Mouse (Mus musculus) cerebellum, adult 11 months (tissue): ENCODE measurements around the gene Psmd13.
"Not testable (repeated sequence)": the region's sequence is repeated elsewhere in the genome, so short reads cannot be mapped to it uniquely, and the experiment has no call there.

Experiments used
- DNase-seq: peaks from one replicate; pipeline ENCODE4 v3.0.0; 2022

Psmd13 gene

GRCm38 (mm10) chr7:140856785-140857549 lies 24.8 kb upstream of the Psmd13 start, which contains the start of gene Ric8a:
Gene Ric8a (plus strand): TSS chr7:140856957.
- peak; percentile 81 for DNase-seq

DNA sequence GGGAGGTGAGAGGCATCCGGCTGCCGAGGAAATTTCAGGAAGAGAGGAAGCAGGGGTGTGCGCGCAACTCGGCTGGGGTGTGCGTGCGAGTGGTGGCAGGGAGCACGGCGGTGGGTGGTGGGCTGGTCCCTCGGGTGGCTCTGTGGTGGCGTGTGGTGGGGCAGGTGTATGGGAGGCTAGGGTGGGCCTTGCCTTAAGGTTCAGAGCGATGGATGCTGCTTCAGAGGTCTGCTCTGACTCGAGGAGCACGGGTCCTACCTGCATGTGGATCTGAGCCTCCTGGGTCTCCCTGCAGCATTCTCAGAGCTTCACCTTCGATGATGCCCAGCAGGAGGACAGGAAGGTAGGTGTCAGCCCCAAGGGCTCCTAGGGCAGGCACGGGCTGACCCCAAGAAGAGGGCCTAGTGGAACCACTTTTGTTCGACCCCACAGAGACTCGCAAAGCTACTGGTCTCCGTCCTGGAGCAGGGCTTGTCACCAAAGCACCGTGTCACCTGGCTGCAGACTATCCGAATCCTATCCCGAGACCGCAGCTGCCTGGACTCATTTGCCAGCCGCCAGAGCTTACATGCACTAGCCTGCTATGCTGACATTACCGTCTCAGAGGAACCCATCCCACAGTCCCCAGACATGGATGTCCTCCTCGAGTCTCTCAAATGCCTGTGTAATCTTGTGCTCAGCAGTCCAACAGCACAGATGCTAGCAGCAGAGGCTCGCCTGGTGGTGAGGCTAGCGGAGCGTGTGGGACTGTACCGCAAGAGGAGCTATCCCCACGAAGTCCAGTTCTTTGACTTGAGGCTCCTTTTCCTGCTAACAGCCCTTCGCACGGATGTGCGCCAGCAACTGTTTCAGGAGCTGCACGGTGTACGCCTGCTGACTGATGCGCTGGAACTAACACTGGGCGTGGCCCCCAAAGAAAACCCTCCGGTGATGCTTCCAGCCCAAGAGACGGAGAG lies 23.9 kb upstream of the Psmd13 start, which contains the start of gene Bet1l:
Gene Bet1l, minus strand, starts transcription at position 28 of the 956 bp plus-strand sequence.
- no peak for DNase-seq

GRCm38 (mm10) chr7:140858746-140859145 lies 23.0 kb upstream of the Psmd13 start:
- no peak for DNase-seq

DNA sequence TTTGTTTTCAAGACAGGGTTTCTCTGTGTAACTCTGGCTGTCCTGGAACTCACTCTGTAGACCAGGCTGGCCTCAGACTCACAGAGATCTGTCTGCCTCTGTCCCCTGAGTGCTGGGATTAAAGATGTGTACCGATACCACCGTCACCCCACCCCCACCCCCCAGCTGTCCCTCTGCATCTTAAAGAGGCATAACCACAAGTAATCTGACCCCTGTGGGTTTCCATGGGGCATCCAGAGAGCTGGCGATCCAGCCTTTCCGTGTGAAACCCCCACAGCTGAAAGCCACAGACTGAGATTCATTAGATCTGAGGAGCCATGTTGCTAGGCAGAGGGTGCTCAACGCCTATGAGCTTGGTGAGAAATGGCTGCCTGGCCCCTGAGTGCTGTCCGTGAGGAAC lies 21.8 kb upstream of the Psmd13 start:
- no peak for DNase-seq

DNA sequence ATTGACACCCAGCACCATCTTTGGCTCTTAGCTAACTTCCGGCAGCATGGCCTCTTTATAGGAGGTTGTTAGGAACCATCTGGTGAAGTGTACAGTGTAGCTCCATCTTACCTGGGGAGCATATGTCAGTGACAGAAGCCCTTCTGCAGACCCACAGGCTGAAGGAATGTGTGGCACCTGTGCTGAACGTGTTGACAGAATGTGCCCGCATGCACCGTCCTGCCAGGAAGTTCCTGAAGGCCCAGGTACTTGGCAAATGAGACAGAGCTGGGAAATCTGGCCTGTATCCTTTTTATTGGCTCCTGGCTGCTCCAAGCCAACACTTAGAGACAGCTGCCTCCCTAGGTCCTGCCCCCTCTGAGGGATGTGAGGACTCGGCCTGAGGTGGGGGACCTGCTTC lies 21.0 kb upstream of the Psmd13 start:
- no peak for DNase-seq

DNA sequence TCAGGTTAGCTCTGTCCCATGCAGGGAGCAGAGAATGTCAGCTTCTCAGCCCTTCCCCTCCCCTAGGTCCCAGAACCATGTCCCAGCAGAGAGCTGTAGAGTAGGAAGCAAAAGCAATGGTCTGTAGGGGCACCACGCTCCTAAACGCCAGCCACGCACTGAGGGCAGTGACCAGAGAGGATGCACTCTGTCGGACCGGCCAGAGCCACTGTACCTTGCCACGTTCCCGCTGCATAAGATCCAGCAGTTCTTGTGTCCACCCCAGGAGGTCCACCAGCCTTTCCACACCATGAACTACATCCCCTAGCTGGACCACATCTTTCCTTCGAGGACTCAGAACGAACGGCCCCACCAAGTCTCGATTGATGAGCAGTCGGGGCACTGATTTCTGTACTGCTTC lies 17.0 kb upstream of the Psmd13 start:
- no peak for DNase-seq

- DNase-seq = no peak
Measured at GRCm38 (mm10) chr7:140874224-140874623, 7.5 kb upstream of the Psmd13 start.

GRCm38 (mm10) chr7:140877364-140877763 lies 4.4 kb upstream of the Psmd13 start:
- no peak for DNase-seq

DNA sequence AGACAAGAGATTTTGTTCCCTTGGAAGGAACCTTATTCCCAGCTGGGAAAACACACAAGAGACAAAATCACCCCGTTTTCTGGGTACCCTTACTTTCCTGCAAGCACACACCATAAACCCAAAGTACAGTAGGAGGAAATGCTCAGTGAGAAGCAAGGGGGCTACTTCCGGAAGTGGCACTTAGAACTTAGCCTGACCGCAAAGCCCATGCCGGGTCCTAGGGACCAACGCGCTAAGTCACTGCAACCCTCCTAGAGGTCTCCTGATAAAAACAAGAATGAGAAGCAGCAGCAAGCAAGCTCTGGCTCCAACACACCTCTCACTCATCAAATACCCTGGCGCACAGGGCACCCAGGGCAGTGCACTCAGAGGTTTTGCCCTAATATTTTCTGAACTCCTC lies 2.4 kb upstream of the Psmd13 start:
- DNase-seq = no peak

DNA sequence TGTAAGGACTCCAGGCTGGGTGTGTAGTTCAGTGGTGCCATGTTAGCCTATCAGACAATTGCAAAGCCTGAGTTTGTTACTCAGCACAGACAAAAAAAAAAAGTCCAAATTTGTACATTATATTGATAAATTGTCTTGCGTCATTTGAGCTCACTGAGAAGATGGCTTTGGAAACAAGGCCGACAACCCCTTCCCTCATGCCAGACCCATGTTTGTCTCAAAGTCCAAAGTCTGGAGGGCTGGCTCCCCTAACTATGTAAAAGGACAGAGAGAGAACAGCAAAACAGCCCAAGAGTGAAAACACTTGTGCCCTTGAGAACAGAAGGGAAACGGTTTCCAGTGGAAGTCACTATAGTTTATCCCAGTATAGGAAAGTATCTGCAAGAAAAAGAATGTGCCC lies 1.3 kb upstream of the Psmd13 start:
- DNase-seq = no peak

DNA sequence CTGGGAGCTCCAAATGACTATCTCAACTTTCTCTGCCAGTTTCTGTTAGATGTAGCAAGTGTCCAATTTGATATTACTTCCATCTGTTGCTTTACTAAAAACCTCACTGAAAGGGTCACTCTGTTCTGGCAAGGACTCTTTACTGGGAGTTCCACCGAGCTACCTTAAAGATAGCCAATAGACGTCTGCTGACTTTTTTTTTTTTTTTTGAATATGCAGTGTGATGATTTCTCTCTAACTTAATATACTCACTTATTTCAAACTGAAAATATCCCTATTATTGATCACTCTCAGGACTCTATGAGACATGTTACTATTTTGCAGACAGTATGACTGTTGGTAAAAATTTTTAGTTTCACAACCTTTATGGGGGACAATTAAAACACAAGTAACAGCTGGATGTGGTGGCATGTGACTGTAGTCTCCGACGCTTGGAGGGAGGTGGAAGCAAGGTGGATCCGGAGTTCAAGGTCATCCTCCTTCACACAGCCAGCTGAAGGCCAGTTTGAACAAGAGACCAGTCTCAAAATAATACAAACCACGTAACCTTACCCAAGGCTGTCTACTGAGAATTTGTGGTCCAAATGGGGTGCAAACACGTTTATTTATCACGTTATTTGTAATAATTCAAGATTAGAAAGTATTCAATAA lies 778 bp upstream of the Psmd13 start:
- no peak for DNase-seq

GRCm38 (mm10) chr7:140882469-140882803 lies 668 bp downstream of the Psmd13 start:
- DNase-seq = no peak

DNA sequence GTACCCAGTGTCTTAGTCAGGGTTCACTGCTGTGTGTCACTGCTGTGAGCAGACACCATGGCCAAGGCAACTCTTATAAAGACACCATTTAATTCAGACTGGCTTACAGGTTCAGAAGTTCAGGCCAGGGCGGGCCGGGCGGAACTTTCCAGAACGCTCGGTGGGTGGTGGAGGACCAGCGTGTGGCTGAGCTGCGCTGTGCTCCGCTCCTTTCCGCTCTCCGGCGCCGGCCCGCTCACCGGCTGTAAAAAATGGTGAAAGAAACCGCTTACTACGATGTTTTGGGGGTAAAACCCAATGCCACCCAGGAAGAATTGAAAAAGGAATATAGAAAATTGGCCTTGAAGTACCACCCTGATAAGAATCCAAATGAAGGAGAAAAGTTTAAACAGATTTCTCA lies 8.9 kb downstream of the Psmd13 start:
- DNase-seq = not testable (repeated sequence)

GRCm38 (mm10) chr7:140894031-140894430 lies 12.3 kb downstream of the Psmd13 start:
- DNase-seq = no peak

DNA sequence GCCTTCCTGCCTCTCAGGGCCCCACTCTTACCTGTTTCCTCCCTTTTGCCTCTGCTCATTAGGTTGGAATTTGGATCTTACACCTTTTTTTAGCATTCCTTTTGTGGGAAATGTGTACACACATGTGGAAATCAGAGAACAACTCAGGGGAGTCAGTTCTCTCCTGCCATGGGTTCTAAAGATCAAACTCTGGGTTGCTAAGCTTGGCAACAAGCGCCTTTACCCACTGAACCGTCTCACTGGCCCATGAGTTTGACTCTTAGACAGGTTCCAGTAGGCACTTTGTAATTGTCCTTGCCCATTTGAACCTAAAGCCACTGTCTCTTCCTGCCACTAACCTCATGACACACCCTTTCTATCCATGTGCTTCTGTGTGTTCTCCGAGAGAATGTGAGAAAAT lies 12.8 kb downstream of the Psmd13 start:
- DNase-seq = no peak

DNA sequence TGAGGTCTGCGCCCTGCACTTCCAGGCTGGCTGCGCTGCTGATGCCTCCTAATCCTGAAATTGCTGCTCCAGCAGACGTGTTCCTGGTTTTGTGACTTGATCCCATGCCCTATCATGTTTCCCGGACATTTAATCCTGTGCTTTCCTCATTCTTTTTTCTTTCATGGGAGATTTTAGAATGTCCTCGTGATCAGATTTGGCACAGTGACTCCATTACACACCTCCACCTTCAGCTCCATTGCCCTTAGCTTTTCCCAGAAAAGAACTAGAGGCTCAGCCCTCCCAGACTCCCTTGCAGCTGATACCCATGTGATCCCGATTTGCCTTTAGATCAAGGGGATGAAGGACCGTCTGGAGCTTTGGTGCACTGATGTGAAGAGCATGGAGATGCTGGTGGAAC lies 16.1 kb downstream of the Psmd13 start:
- DNase-seq = no peak

DNA sequence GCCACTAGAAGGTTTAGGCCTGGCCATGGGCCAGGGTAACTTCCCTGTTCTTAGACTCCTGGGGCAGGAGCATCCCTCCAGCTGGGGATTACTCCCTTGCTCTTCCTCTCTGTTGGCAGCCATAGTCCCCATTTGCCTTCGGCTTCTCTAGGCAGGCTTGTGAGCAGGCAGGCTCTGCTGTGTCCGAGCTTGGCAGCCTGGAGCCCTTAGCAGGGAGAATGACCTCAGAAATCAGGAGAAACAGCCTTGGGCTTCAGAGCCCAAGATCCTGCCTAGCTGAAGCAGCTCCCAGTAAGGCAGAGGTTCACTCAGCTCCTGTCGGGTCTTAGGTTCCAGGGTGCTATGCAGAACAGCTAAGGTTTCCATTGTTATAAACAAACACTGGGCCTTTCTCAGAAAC lies 17.4 kb downstream of the Psmd13 start:
- DNase-seq = no peak

GRCm38 (mm10) chr7:140900220-140900619 lies 18.5 kb downstream of the Psmd13 start, which contains the start of gene Cox8b:
Gene Cox8b (minus strand): TSS chr7:140900446.
- no peak for DNase-seq

GRCm38 (mm10) chr7:140902036-140902875 lies 20.5 kb downstream of the Psmd13 start:
- no peak for DNase-seq

DNA sequence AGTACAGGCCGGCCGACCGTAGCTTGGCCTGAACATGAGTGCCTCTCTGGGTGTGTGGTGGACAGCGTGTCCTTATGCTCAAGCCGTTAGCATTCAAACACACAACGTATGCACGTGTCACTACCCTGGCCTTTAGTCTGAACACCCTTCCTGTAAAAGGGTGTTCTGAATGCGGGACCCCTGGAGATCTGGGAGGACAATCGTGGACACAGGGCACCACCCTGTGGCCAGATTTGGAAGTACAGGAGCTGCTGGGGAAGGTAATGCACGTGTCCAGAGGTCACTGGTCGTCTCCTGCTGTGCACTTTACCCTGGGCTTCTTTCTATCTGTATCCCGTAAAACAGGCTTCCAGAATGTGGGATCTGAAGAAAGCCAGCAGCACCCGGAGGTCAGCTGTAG lies 21.4 kb downstream of the Psmd13 start:
- DNase-seq = peak; percentile 63

GRCm38 (mm10) chr7:140905642-140906081 lies 23.9 kb downstream of the Psmd13 start:
- DNase-seq = no peak

GRCm38 (mm10) chr7:140907131-140907530 lies 25.4 kb downstream of the Psmd13 start:
- DNase-seq = no peak
